Mouse (Mus musculus): ENCODE data around the gene E130208F15Rik.

- TF ChIP-seq POLR2A (IDR thresholded peaks at IDR 0.05; ENCODE audit: control insufficient read depth, low read depth, low read length) (no peak), CTCF (IDR thresholded peaks at IDR 0.05; ENCODE audit: control insufficient read depth, insufficient read depth, insufficient replicate concordance, low read depth, low read length) (no peak)
Measured at GRCm38 (mm10) chr7:30278911-30279310, 42.6 kb upstream of the E130208F15Rik start.
